Mouse (Mus musculus) cerebellum, postnatal 36 days (tissue): ENCODE results near the gene Zzz3.

Experiments used
- DNase-seq, 2 experiments: peaks; one replicate each; pipeline ENCODE4 v3.0.0; 2021 to 2022; ENCODE audit warnings: mixed read lengths in 2 of 2

Gene Zzz3

GRCm38 (mm10) chr3:152498968-152499696 lies 103.9 kb downstream of the Zzz3 start:
- no peak for DNase-seq

- no peak for DNase-seq
Observed at GRCm38 (mm10) chr3:152507900-152508299, 112.6 kb downstream of the Zzz3 start.

DNA sequence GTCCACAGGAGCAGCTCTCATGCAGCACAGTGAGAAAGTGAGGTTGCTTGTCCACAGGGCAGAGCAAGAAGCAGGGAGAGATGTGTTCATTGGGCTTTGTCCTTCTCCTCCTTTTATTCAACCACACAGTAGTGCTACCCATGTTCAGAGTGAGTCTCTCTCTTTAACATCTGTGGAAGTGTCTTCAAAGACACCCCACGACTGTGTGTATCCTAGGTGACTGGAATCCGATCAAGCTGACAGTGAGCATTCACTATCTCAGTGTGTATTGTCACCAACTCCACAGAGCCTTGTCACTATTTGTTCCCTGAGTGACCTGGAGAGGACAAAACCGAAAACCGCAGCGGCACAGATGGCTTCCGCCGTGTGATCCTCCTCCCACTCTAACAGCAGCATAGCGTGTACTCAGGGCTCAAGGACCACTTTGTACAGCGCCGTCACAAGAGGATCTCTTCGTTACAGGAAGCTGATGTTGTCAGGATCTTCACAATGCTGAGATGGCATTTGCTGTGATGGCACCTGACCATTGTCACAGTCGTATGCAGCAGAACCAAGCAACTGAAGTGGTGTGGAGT lies 113.2 kb downstream of the Zzz3 start:
- no peak for DNase-seq

- no peak for DNase-seq
Observed at GRCm38 (mm10) chr3:152509268-152509667, 114.0 kb downstream of the Zzz3 start.
